Mouse (Mus musculus) stomach, postnatal 0 days (tissue): Measurements from ENCODE around the gene Maml1. TPM values are rescaled to one million over a fixed set of nuclear protein-coding genes. Genes with fewer than 3 reads are reported as not detected.

ENCODE experiments used
- ATAC-seq: fragments of 200-750 bp; cut with Nextera tagmentation; 2 replicates; pipeline ENCODE4 v1.8.0; 2017; ENCODE audit not compliant: low FRiP score, low TSS enrichment
- DNase-seq: peaks from one replicate; pipeline ENCODE4 v3.0.0-alpha.2; 2016; ENCODE audit warnings: low spot score
- H3K27ac ChIP-seq: fragments of 300-500 bp; sonication (generic); replicated peaks from 2 replicates; pipeline ENCODE4 v1.5.1; 2014; ENCODE audit warnings: mild to moderate bottlenecking, control low read depth
- H3K27me3 ChIP-seq: fragments of 300-500 bp; sonication (generic); 2 replicates; pipeline ENCODE4 v1.6.1; 2014; ENCODE audit warnings: low read length; ENCODE audit not compliant: control insufficient read depth, insufficient read depth
- H3K36me3 ChIP-seq: fragments of 300-500 bp; sonication (generic); 2 replicates; pipeline ENCODE4 v1.6.1; 2014; ENCODE audit warnings: low read length, mixed read lengths; ENCODE audit not compliant: control insufficient read depth, insufficient read depth
- H3K4me1 ChIP-seq: fragments of 300-500 bp; sonication (generic); replicated peaks from 2 replicates; pipeline ENCODE4 v1.6.1; 2014; ENCODE audit warnings: antibody characterized with exemption; ENCODE audit not compliant: control insufficient read depth, insufficient read depth
- H3K4me2 ChIP-seq: fragments of 300-500 bp; sonication (generic); replicated peaks from 2 replicates; pipeline ENCODE4 v1.6.1; 2014; ENCODE audit warnings: low read depth, mild to moderate bottlenecking, control low read depth, moderate library complexity
- H3K4me3 ChIP-seq: fragments of 300-500 bp; sonication (generic); 2 replicates; pipeline ENCODE4 v1.5.1; 2014; ENCODE audit warnings: low read depth, low read length, control low read depth
- H3K9ac ChIP-seq: fragments of 300-500 bp; sonication (generic); 2 replicates; pipeline ENCODE4 v1.6.1; 2014; ENCODE audit warnings: mild to moderate bottlenecking, low read length, control low read depth, mixed read lengths
- H3K9me3 ChIP-seq: fragments of 300-500 bp; sonication (generic); 2 replicates; pipeline ENCODE4 v1.6.1; 2016; ENCODE audit warnings: low read length; ENCODE audit not compliant: control insufficient read depth
- CTCF ChIP-seq: IDR thresholded peaks from 2 replicates; pipeline ENCODE4 v1.5.1; 2016; ENCODE audit warnings: antibody characterized with exemption, low read depth, mild to moderate bottlenecking, moderate library complexity
- EP300 ChIP-seq: optimal IDR thresholded peaks from 2 replicates; pipeline ENCODE3; 2016; ENCODE audit warnings: antibody characterized with exemption
- WGBS: fragments of 180-500 bp; shearing (Covaris S2); extraction: QIAGEN DNeasy Blood & Tissue Kit; methylation state at CpG from one replicate; pipeline ENCODE4 v1.1.7; 2014; 5-methylcytosine and 5-hydroxymethylcytosine counted together
- polyA plus RNA-seq: library from polyadenylated mRNA; unstranded; fragments of >200 nt; fragmentation: Nextera tagmentation; extraction: Ambion mirVana; gene quantifications from 2 replicates; pipeline ENCODE4 v1.2.1, GENCODE M21; 2015

The Maml1 gene
- polyA plus RNA-seq, 1 experiment from 2014 or later: 2.4 TPM

DNA sequence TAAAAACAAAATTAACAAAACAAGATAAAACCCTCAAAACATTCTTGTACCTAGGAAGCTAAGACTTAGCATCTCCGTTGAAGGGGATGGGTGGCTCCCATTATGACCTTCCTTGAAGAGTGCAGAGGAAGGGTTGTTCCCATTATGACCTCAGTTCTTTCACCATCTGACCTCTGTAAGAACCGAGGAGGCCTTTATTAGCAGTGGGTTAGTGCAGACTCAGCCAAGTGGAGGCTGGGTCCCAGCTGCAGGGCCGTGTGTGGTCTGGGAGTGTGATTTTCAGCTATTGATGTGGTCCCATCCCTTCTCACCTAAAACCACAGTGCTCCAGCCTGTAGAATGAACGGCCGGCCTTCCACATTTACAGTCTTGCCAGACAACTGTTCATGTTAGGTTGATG lies 46.8 kb downstream of the Maml1 start:
- ATAC-seq (no peak), DNase-seq (no peak)
- H3K4me1 ChIP-seq: no peaks in the 10 kb centered on the region
- H3K4me2 ChIP-seq: no peak overlapping the region
- H3K9ac ChIP-seq: no peak overlapping the region
- no peaks in the 10 kb centered on the region for H3K36me3 ChIP-seq
- WGBS: 73% methylated on average over 5 of the region's 5 CpGs
- TF ChIP-seq CTCF (no peak), EP300 (no peak)
- no peak overlapping the region for H3K27ac ChIP-seq
- H3K9me3 ChIP-seq: no peaks in the 10 kb centered on the region
- no peaks in the 10 kb centered on the region for H3K27me3 ChIP-seq
- no peak overlapping the region for H3K4me3 ChIP-seq

GRCm38 (mm10) chr11:50243926-50244325 lies 48.2 kb downstream of the Maml1 start:
- 69% methylated on average over 6 of the region's 6 CpGs for WGBS
- no peak for TF ChIP-seq CTCF
- TF ChIP-seq EP300: no peak
- H3K9me3 ChIP-seq: no peaks in the 10 kb centered on the region
- H3K4me1 ChIP-seq: no peaks in the 10 kb centered on the region
- H3K9ac ChIP-seq: no peak overlapping the region
- ATAC-seq (no peak), DNase-seq (no peak)
- H3K27ac ChIP-seq: no peak overlapping the region
- H3K36me3 ChIP-seq: no peaks in the 10 kb centered on the region
- H3K27me3 ChIP-seq: no peaks in the 10 kb centered on the region
- no peak overlapping the region for H3K4me2 ChIP-seq
- H3K4me3 ChIP-seq: no peak overlapping the region

- H3K36me3 ChIP-seq: no peaks in the 10 kb centered on the region
- no peak overlapping the region for H3K4me2 ChIP-seq
- no peaks in the 10 kb centered on the region for H3K9me3 ChIP-seq
- WGBS: 92% methylated on average over 7 of the region's 7 CpGs
- no peaks in the 10 kb centered on the region for H3K27me3 ChIP-seq
- DNase-seq (no peak), ATAC-seq (no peak)
- no peak overlapping the region for H3K9ac ChIP-seq
- TF ChIP-seq CTCF: no peak
- no peak for TF ChIP-seq EP300
- no peak overlapping the region for H3K27ac ChIP-seq
- H3K4me3 ChIP-seq: no peak overlapping the region
- H3K4me1 ChIP-seq: 0 out of 2 replicates have a peak, but pooled peaks cover 4% of the 10 kb centered on the region
Measured at GRCm38 (mm10) chr11:50240235-50240911, 51.7 kb downstream of the Maml1 start.

DNA sequence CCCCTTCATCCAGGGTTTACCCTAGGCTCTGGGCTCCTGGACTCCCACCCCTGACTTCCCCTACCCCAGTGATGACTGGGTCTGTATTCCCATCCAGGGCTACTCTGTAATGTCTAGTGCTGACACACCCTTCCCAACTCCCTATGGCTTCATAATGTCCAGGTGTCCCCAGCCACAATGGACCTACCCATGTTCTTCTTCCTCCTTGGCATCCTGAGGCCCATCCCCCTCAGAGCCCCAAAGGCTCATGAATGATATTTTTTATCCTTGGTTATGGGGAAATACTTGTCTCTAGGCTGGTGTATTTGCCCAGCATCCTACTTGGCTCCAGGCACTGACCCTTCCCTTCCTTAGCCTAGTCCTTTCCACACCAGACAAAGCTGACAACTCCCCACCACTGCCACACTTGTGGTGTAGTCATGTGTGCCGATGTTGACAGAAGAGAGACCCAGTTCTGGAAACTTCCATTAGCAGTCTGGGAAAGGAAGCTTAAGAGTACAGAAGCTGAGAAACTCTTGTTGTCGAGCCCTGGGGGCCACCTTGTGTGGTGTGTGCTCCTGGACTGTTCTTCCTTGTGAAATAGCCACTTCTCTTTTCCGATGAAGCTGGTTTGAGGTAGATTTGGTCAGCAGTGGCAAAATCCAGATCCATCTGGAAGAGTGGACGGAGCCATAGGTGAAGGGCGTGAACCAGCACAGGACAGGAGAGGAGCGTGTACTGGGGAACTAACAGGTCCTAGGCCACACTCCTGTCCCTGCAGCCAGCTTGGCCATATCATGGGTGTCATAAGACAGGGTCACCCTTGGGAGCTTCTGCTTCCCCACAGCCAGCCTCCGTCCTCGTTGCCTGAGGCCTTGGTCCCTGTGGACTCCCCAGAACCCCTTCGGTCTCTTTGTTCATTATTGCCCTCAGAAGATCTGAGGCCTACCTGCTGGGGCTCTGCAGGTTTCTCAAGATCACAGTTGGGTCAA lies 53.0 kb downstream of the Maml1 start:
- WGBS: 86% methylated on average over 9 of the region's 9 CpGs
- no peaks in the 10 kb centered on the region; the same call in 1 of the 2 replicates for H3K36me3 ChIP-seq
- H3K27me3 ChIP-seq: no peaks in the 10 kb centered on the region
- no peak overlapping the region for H3K4me2 ChIP-seq
- H3K27ac ChIP-seq: peak overlapping the region; percentile 24; the same call in 1 of the 2 replicates
- TF ChIP-seq EP300 (no peak), CTCF (no peak)
- no peaks in the 10 kb centered on the region for H3K9me3 ChIP-seq
- no peak overlapping the region for H3K4me3 ChIP-seq
- DNase-seq (no peak), ATAC-seq (no peak)
- H3K4me1 ChIP-seq: 0 out of 2 replicates have a peak, but pooled peaks cover 4% of the 10 kb centered on the region
- H3K9ac ChIP-seq: no peak overlapping the region

DNA sequence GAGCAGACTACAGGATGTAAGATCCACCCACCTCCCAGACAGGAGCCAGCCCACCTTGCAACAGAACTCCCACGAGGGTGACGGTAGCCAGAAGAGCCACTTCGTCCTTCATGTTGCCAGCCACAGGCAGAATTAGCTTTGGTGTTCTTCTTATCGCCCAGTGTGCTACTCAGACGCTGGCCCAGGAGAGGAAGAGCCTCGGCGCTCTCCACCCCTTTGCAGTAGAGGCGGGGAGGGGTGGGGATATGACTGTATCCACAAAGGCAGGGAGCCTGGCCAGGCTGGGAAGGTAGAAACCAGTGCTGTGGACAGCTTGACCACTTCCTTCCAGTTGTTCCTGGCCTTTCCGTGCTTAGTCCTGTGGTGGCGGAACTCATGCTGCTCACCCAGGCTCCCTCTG lies 53.8 kb downstream of the Maml1 start, which contains the start of gene Ltc4s:
Ltc4s (minus strand) TSS at position 293 of the 400 bp plus-strand sequence.
- Histone ChIP-seq H3K27me3 (no peaks in the 10 kb centered on the region), H3K9ac (no peak within 1 kb of the TSS), H3K4me3 (peak within 1 kb of the TSS; percentile 63; the same call in 1 of the 2 replicates), H3K27ac (peak within 1 kb of the TSS; percentile 24; the same call in 1 of the 2 replicates), H3K36me3 (peaks cover 6% of the 10 kb centered on the region), H3K4me2 (peak within 1 kb of the TSS; percentile 97), H3K4me1 (0 out of 2 replicates have a peak, but pooled peaks cover 4% of the 10 kb centered on the region), H3K9me3 (no peaks in the 10 kb centered on the region)
- peak; percentile 63 for ATAC-seq
- DNase-seq: peak; percentile 74
- 47% methylated on average over 10 of the region's 10 CpGs for WGBS
- TF ChIP-seq EP300: no peak
- no peak for TF ChIP-seq CTCF
